Mouse (Mus musculus): ENCODE data around the gene Olfr459.

The Olfr459 gene

DNA sequence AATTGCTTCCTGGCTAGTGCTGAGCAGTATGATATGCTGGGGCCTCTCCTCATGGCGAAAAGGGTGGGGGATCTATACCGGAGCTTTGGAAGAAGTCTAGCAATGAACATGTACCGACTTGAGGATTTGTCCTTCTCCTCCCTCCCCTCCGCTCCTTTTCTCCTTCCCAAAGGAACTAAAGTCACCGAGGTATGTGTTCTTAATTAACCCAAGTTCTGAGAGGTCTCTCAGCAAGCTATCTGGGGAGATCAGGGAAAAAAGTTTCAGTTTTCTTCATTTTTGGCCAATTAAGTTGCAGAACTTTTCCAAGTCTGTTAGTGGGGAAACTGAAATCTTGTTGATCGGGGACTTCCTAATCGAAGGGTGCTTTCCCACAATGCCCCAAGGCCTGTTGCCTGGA, at the start of gene Olfr459:
TSS of gene Olfr459 (minus strand) at position 101 of the 400 bp plus-strand sequence.
- DNase-seq, result no peak

DNA sequence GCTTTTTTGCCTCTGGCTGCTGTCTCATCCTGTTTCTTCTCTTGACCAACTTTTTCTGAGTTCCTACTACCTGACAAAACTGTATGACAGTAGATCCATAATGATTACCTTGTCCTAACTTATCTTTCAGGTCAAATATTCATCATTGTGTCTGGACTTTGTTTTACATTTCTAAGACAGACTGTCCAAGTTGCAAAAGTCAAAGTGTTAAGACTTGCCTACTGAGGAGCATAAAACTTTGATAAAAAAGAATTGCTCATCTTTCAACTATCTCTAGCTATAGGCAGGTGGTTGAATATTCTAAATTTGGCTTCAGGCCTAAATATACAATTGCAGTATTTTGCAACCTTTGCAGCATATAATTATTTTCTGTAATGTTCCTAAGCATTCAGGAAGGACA, 49.1 kb upstream of the Olfr459 start:
- DNase-seq, result no peak

DNA sequence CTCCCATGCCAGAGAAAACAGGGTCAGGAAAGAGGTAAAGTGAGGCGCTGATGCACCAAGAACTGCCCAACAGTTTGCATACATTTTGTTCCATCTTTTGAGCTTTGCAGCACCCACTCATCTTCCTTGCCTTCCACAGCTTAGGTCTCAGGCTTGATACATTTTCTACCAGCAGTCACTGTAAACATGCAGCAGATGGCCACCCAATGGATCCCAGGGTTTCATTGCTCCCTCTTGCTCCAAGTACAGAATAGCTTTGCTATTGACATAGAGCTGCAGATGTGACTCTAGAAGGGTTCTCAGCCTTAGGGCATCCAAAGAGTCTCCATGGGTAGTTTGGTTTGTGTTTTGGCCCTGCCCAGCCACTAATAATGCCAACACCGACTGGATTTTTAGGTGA, 11.7 kb upstream of the Olfr459 start:
- no peak for DNase-seq

GRCm38 (mm10) chr6:41775721-41776120, 744 bp upstream of the Olfr459 start:
- DNase-seq, result no peak

GRCm38 (mm10) chr6:41769872-41770271, 5.1 kb downstream of the Olfr459 start:
- DNase-seq, result no peak

GRCm38 (mm10) chr6:41764306-41764705, 10.7 kb downstream of the Olfr459 start:
- no peak for DNase-seq

GRCm38 (mm10) chr6:41762370-41762757, 12.6 kb downstream of the Olfr459 start:
- no peak for DNase-seq

DNA sequence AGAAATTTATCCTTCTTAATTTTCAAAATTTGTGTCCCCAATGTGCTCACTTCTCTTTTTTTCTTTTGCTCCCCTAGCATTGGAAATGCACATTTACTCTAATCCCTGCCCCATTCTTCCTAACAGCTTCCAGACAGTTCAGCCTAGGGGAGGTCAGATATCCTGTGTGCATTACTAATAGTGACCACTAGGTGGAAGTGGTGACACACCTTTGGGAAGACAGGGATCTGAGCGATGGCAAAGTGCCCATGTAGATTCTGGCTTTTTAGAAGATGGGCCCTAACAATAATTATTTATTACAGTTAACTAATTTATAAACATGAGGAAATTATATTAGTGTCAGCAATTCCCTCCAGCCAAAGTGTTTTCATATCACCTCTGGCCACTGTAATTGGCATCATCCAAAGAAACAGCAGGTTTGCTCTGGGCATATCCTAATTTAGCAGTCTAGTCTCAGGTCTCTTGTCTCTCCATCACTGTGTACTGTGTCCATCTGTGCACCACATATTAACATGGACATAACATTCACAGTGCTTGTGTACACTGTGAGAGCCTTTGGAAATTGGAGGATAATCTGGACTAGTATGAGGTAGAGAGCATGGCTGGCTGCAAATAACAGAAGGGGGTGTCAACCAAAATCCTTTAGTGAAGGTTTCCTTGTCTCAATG, 13.1 kb downstream of the Olfr459 start:
- DNase-seq, result peak in 1 of 2 experiments; percentile 5

- no peak for DNase-seq
These were observed 15.4 kb downstream of the Olfr459 start for GRCm38 (mm10) chr6:41759618-41760017.

GRCm38 (mm10) chr6:41758421-41758820, 16.6 kb downstream of the Olfr459 start:
- no peak for DNase-seq

GRCm38 (mm10) chr6:41757199-41757598, 17.8 kb downstream of the Olfr459 start:
- DNase-seq, result no peak

DNA sequence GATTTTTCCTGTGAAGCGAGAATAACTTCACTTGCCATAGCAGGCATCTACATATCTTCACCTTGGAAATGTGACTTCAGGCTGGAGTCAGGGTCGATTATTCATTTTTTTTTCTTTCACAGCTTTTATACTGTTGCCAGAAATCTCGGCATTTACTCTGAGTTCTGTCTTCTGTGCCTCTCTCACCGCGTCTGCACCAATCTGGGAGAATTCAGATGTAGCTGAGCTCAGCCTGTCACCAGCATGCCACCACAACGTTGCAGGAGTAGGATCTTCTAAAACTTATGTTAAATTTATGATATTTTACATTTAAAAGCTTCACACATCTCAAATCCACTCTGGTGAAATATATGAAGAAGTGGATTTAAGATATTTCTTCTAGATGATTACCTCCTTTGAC, 20.4 kb downstream of the Olfr459 start:
- DNase-seq, result no peak

DNA sequence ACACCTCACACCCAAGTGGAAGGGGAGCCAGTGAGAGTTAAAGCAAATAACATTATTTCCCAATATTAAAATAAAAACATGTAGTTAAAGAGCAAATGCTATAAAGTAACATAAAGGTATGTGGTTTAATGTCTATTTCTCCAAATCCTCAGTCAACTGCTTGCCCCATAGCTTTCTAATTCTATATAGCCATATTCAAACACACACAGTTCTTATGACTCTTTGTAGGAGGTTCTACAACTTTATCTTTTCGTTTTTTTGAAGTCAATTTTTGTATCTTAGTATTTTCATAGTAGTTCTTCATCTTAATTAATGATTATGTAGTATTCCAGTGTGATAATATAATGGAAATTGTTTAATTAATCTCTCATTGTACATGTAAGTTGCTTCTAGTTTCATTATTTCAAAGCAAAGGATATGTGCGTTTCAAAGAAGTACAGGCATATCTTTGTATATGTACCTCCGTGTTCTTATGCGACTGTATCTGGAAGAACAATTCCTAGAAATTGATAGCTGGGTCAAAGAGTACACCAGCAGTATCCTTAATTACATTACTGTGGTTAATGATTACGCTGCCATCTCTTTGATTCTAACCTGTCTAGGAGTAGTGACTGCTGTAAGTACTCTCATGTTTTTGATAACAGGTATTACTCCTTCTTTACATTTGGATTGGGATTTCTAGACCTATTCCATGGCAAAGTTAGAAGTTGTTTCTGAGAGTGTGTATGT, 30.1 kb downstream of the Olfr459 start:
- no peak for DNase-seq

DNA sequence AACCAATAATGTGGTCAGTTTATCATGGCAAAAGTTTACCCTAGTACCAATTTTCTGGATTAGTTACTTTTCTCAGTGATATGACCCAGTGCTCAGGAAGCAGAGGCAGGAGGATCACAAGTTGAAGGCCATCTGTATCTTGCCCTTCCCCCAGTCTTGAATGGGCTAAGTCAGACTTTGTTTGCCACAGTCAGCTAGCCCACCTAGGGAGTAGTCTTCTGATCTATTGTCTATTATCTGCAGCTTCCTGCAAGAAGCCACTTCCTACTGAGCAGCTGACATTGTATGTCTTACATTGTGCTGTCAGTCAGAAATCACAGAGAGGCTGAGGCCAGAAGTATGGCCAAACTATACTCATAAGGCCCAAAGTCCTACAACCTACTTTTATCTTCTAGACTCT, 33.9 kb downstream of the Olfr459 start:
- no peak for DNase-seq

- no peak for DNase-seq
These were observed 40.1 kb downstream of the Olfr459 start for GRCm38 (mm10) chr6:41734719-41735470.

- DNase-seq, result peak; percentile 40 to 52
These were observed 46.9 kb downstream of the Olfr459 start for GRCm38 (mm10) chr6:41727989-41728609.

DNA sequence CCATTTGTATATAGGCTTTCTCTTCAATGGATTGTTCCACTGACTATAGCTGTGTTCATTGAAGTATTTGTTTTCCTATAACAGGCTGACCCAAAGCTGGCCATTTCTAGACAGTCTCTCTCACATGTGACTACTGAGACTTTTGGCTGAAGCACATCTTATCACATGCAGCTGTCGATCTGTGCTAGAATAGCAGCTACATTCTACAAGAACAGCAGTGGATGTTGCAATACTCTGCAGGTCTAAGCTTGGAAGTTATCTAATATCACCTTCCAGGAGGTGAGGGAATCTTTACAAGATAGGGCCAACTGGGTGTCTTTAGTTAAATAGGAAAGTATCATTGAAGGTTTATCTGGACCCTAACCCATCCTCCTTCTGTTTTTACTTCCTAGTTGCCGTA, 53.5 kb downstream of the Olfr459 start:
- no peak for DNase-seq

Measured in thymus, postnatal 36 days (tissue).